Mouse (Mus musculus) embryonic fibroblast, embryonic 13.5 days (primary cell): Measurements from ENCODE around the gene Timeless. TPM values are rescaled to one million over a fixed set of nuclear protein-coding genes. Genes with fewer than 3 reads are reported as not detected.

Source experiments
- H3K27ac ChIP-seq: 2 replicates; pipeline ENCODE4 v1.5.1; 2012; ENCODE audit warnings: low read length, control low read depth, inconsistent platforms; ENCODE audit not compliant: insufficient read depth
- H3K4me1 ChIP-seq: 2 replicates; pipeline ENCODE4 v1.6.1; 2011; ENCODE audit warnings: low read length; ENCODE audit not compliant: control insufficient read depth, insufficient read depth
- H3K4me3 ChIP-seq: 2 replicates; pipeline ENCODE4 v1.5.1; 2011; ENCODE audit warnings: mild to moderate bottlenecking, control low read depth, low read length; ENCODE audit not compliant: insufficient read depth
- CTCF ChIP-seq: IDR thresholded peaks from 2 replicates; pipeline ENCODE4 v1.5.1; 2011; ENCODE audit warnings: mild to moderate bottlenecking, control low read depth, low read length, moderate library complexity, borderline replicate concordance; ENCODE audit not compliant: insufficient read depth
- POLR2A ChIP-seq: IDR thresholded peaks from 2 replicates; pipeline ENCODE4 v1.6.1; 2011; ENCODE audit warnings: low read depth, mild to moderate bottlenecking, control low read depth, low read length, moderate library complexity
- polyA plus RNA-seq: library from polyadenylated mRNA; stranded (reverse); fragments of >200 nt; gene quantifications from 2 replicates; pipeline ENCODE4 v1.2.4, GENCODE M21; 2011; ENCODE audit warnings: low read depth; ENCODE audit not compliant: missing spikeins, insufficient read length

Timeless gene
- polyA plus RNA-seq, 1 experiment, result 18.9 TPM

- peaks cover 4% of the 10 kb centered on the region; the same call in 1 of the 2 replicates for H3K4me1 ChIP-seq
- H3K4me3 ChIP-seq, result peak overlapping the region; percentile 31; the same call in 1 of the 2 replicates
- TF ChIP-seq CTCF (no peak), POLR2A (no peak)
- H3K27ac ChIP-seq, result peak overlapping the region; percentile 96
Measured at GRCm38 (mm10) chr10:128231146-128231545, 719 bp upstream of the Timeless start.

DNA sequence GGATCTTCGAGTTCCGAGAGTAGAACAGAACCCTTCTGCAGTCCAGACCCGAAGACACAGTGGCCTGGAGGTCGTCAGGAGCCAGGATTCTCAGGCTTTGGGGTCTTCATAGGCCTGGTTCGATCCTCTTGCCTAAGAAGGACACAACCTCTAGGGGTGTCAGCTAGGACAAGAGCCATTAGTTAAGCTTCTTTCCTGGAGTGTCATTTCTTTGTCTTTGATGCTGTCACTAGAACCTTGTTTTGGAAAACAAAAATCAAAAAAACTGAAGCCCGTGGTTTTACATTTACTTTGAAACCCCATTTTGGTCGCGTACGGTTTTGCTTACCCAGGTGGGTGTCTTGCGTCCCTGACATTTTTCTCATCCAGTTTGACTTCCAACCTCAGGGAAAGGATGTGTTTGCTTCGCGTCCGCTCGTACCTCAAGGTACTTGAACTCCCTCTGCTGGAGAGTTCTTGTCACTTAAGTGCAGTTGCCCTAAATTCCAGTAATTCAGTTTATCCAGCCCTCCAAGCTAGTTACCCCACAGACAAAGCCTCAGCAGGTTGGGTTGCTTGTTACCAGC, 638 bp downstream of the Timeless start:
- Histone ChIP-seq H3K4me3 (peak overlapping the region; percentile 94), H3K27ac (peak overlapping the region; percentile 87), H3K4me1 (peaks cover 4% of the 10 kb centered on the region; the same call in 1 of the 2 replicates)
- TF ChIP-seq POLR2A (peak; percentile 11; the same call in 1 of the 2 replicates), CTCF (peak; percentile 43; the same call in 1 of the 2 replicates)

DNA sequence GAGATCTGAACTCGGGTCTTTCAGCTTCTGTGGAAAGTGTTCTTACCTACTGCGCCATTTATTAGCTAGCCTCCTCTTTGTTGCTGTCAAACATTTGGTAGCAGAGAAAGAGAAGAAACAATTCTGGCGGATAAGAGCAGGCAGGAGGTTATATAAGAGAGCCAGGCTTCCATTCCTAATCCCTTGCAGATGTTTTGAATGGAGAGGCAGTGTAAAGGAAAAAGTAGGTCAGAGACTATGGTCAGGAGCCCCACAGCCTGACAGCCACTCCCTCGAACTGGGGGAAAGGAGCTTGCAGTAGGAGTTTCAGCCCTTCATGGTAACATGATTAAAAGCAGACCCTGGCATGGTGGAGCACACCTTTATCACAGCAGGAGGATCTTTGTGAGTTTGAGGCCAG, 4.5 kb downstream of the Timeless start:
- no peak overlapping the region for H3K4me3 ChIP-seq
- no peak for TF ChIP-seq CTCF
- TF ChIP-seq POLR2A, result no peak
- no peak overlapping the region for H3K27ac ChIP-seq
- H3K4me1 ChIP-seq, result no peaks in the 10 kb centered on the region

DNA sequence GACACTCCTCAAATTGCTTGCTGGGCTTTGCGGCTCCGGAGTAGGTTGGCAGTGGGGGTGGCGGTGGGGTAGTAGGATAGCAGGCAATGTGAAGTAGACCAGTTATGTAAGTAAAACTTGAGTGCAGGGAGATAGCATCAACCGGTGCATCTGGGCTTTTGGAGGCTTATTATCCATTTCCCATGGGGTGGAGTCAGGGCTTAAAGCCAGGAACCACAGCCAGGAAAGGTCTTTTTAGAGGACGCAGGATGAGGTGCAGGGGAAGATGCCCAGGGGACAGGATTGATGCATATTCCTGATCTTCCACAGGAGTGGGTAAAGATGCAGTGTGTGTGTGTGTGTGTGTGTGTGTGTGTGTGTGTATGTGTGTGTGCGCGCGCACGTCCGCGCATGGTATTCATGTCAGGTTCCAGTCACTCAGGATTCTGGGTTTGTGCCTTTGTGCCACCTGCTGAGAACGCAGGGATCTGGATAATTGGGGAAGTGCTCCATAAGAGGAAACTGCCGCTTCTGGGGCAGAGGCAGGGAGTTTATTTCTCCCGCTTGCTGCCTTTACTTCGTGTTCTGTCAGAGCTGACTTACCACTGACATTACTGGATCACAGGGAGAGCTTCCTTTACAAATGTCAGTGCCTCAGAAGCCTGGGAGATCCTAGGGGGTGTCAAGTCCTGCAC, 6.1 kb downstream of the Timeless start:
- Histone ChIP-seq H3K4me3 (no peak overlapping the region), H3K27ac (no peak overlapping the region), H3K4me1 (no peaks in the 10 kb centered on the region)
- no peak for TF ChIP-seq CTCF
- TF ChIP-seq POLR2A, result no peak

GRCm38 (mm10) chr10:128239140-128239539, 7.3 kb downstream of the Timeless start:
- Histone ChIP-seq H3K4me3 (no peak overlapping the region), H3K4me1 (no peaks in the 10 kb centered on the region), H3K27ac (no peak overlapping the region)
- no peak for TF ChIP-seq CTCF
- TF ChIP-seq POLR2A, result no peak

DNA sequence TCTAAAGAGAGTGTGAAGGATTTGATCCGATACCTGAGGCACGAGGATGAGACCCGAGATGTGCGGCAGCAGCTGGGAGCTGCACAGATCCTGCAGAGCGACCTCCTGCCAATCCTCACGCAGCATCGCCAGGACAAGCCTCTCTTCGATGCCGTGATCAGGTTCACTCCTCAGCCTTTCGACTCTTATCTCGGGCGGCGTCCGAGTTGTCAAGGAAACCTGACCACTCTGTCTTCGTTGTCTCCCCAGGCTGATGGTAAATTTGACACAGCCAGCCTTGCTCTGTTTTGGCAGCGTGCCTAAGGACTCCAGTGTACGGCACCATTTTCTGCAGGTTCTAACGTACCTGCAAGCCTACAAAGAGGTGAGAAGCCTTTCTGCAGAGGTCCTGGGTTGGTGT, 8.3 kb downstream of the Timeless start:
- Histone ChIP-seq H3K27ac (no peak overlapping the region), H3K4me3 (no peak overlapping the region), H3K4me1 (no peaks in the 10 kb centered on the region)
- no peak for TF ChIP-seq CTCF
- TF ChIP-seq POLR2A, result no peak

- Histone ChIP-seq H3K27ac (no peak overlapping the region), H3K4me3 (no peak overlapping the region), H3K4me1 (no peaks in the 10 kb centered on the region)
- no peak for TF ChIP-seq POLR2A
- no peak for TF ChIP-seq CTCF
Measured at GRCm38 (mm10) chr10:128243252-128243651, 11.4 kb downstream of the Timeless start.

DNA sequence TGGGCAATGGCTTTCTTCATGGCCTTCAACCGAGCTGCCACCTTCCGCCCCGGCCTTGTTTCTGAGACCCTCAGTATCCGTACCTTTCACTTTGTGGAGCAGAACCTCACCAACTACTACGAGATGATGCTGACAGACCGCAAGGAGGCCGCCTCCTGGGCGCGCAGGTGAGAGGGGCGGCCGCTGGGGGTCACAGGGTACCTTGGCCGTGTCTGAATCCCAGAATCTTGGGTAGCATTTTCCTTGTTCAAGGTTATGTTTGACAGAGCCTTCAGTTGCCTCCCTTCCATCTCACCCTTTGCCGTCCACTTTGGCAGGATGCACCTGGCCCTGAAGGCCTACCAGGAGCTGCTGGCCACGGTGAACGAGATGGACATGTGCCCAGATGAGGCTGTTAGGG, 12.3 kb downstream of the Timeless start:
- no peak for TF ChIP-seq POLR2A
- TF ChIP-seq CTCF, result no peak
- Histone ChIP-seq H3K4me3 (no peak overlapping the region), H3K4me1 (no peaks in the 10 kb centered on the region)

GRCm38 (mm10) chr10:128247020-128247732, 15.3 kb downstream of the Timeless start:
- TF ChIP-seq POLR2A, result no peak
- TF ChIP-seq CTCF, result no peak
- Histone ChIP-seq H3K27ac (no peak overlapping the region), H3K4me1 (no peaks in the 10 kb centered on the region), H3K4me3 (no peak overlapping the region)

More for the DNA sequence above, 12.3 kb downstream of the Timeless start:
- H3K27ac ChIP-seq, result no peak overlapping the region

- Histone ChIP-seq H3K4me1 (peaks cover 4% of the 10 kb centered on the region; the same call in 1 of the 2 replicates), H3K4me3 (no peak overlapping the region), H3K27ac (no peak overlapping the region)
- no peak for TF ChIP-seq CTCF
- no peak for TF ChIP-seq POLR2A
Measured at GRCm38 (mm10) chr10:128250565-128250964, 18.7 kb downstream of the Timeless start.
